Mouse (Mus musculus): Measurements from ENCODE around the gene Parg.

The Parg gene

GRCm38 (mm10) chr14:32201791-32202451, at the start of gene Parg, which contains the start of gene Timm23:
Gene Parg, plus strand, starts transcription at chr14:32201949.
Gene Timm23, minus strand, starts transcription at chr14:32201898.
- in situ Hi-C loops (cut with MboI; ENCODE audit: low sequenced_read_pairs) = no loop called here

- in situ Hi-C loops (cut with MboI; ENCODE audit: low sequenced_read_pairs) = no loop called here
Observed at GRCm38 (mm10) chr14:32152243-32152965, 49.3 kb upstream of the Parg start.

GRCm38 (mm10) chr14:32153156-32153555, 48.6 kb upstream of the Parg start:
- in situ Hi-C loops (cut with MboI; ENCODE audit: low sequenced_read_pairs) = no loop called here

GRCm38 (mm10) chr14:32154758-32155157, 47.0 kb upstream of the Parg start:
- in situ Hi-C loops (cut with MboI; ENCODE audit: low sequenced_read_pairs) = no loop called here

GRCm38 (mm10) chr14:32159150-32159670, 42.5 kb upstream of the Parg start:
- in situ Hi-C loops (cut with MboI; ENCODE audit: low sequenced_read_pairs) = no loop called here

- in situ Hi-C loops (cut with MboI; ENCODE audit: low sequenced_read_pairs) = no loop called here
Observed at GRCm38 (mm10) chr14:32159690-32160246, 42.0 kb upstream of the Parg start, which contains the start of gene Ncoa4. Gene Ncoa4, plus strand, starts transcription at chr14:32159865.

GRCm38 (mm10) chr14:32160563-32160962, 41.2 kb upstream of the Parg start:
- in situ Hi-C loops (cut with MboI; ENCODE audit: low sequenced_read_pairs) = no loop called here

- in situ Hi-C loops (cut with MboI; ENCODE audit: low sequenced_read_pairs) = no loop called here
Observed at GRCm38 (mm10) chr14:32161090-32161885, 40.5 kb upstream of the Parg start.

GRCm38 (mm10) chr14:32162231-32162630, 39.5 kb upstream of the Parg start:
- in situ Hi-C loops (cut with MboI; ENCODE audit: low sequenced_read_pairs) = no loop called here

GRCm38 (mm10) chr14:32163203-32163888, 38.4 kb upstream of the Parg start:
- in situ Hi-C loops (cut with MboI; ENCODE audit: low sequenced_read_pairs) = no loop called here

- in situ Hi-C loops (cut with MboI; ENCODE audit: low sequenced_read_pairs) = no loop called here
Observed at GRCm38 (mm10) chr14:32164173-32165051, 37.3 kb upstream of the Parg start.

- in situ Hi-C loops (cut with MboI; ENCODE audit: low sequenced_read_pairs) = no loop called here
Observed at GRCm38 (mm10) chr14:32165278-32166061, 36.3 kb upstream of the Parg start.

- in situ Hi-C loops (cut with MboI; ENCODE audit: low sequenced_read_pairs) = no loop called here
Observed at GRCm38 (mm10) chr14:32166062-32166441, 35.7 kb upstream of the Parg start.

GRCm38 (mm10) chr14:32166840-32167239, 34.9 kb upstream of the Parg start:
- in situ Hi-C loops (cut with MboI; ENCODE audit: low sequenced_read_pairs) = no loop called here

GRCm38 (mm10) chr14:32167326-32167725, 34.4 kb upstream of the Parg start:
- in situ Hi-C loops (cut with MboI; ENCODE audit: low sequenced_read_pairs) = no loop called here

GRCm38 (mm10) chr14:32168653-32169231, 33.0 kb upstream of the Parg start:
- in situ Hi-C loops (cut with MboI; ENCODE audit: low sequenced_read_pairs) = no loop called here

- in situ Hi-C loops (cut with MboI; ENCODE audit: low sequenced_read_pairs) = no loop called here
Observed at GRCm38 (mm10) chr14:32170137-32170536, 31.6 kb upstream of the Parg start.

GRCm38 (mm10) chr14:32175310-32175709, 26.4 kb upstream of the Parg start:
- in situ Hi-C loops (cut with MboI; ENCODE audit: low sequenced_read_pairs) = no loop called here
